Mouse (Mus musculus) kidney, embryonic 16.5 days (tissue): ENCODE data around the gene Rps10. TPM values are rescaled to one million over a fixed set of nuclear protein-coding genes. Genes with fewer than 3 reads are reported as not detected.

ENCODE experiments used
- ATAC-seq: fragments of 200-750 bp; cut with Nextera tagmentation; 2 replicates; pipeline ENCODE4 v1.8.0; 2017; ENCODE audit warnings: moderate TSS enrichment; ENCODE audit not compliant: low FRiP score, low TSS enrichment
- H3K27ac ChIP-seq: fragments of 300-500 bp; sonication (generic); 2 replicates; pipeline ENCODE4 v1.5.1; 2014; ENCODE audit warnings: low read length
- H3K27me3 ChIP-seq: fragments of 300-500 bp; sonication (generic); 2 replicates; pipeline ENCODE4 v1.6.1; 2014; ENCODE audit warnings: low read length, control low read depth, mixed read lengths; ENCODE audit not compliant: insufficient read depth
- H3K36me3 ChIP-seq: fragments of 300-500 bp; sonication (generic); 2 replicates; pipeline ENCODE4 v1.6.1; 2014; ENCODE audit warnings: low read length, control low read depth, mixed read lengths; ENCODE audit not compliant: insufficient read depth
- H3K4me1 ChIP-seq: fragments of 300-500 bp; sonication (generic); 2 replicates; pipeline ENCODE4 v1.6.1; 2014; ENCODE audit warnings: low read length, control low read depth, mixed read lengths; ENCODE audit not compliant: insufficient read depth
- H3K4me2 ChIP-seq: fragments of 300-500 bp; sonication (generic); replicated peaks from 2 replicates; pipeline ENCODE4 v1.6.1; 2014; ENCODE audit warnings: low read depth, low read length
- H3K4me3 ChIP-seq: fragments of 300-500 bp; sonication (generic); 2 replicates; pipeline ENCODE4 v1.5.1; 2014; ENCODE audit warnings: mild to moderate bottlenecking, low read length
- H3K9ac ChIP-seq: fragments of 300-500 bp; sonication (generic); replicated peaks from 2 replicates; pipeline ENCODE4 v1.6.1; 2014; ENCODE audit warnings: low read length
- H3K9me3 ChIP-seq: fragments of 300-500 bp; sonication (generic); 2 replicates; pipeline ENCODE4 v1.6.1; 2016; ENCODE audit warnings: low read length, control low read depth
- WGBS: fragments of 180-500 bp; shearing (Covaris S2); extraction: QIAGEN DNeasy Blood & Tissue Kit; methylation state at CpG from one replicate; pipeline ENCODE4 v1.1.7; 2014; 5-methylcytosine and 5-hydroxymethylcytosine counted together
- polyA plus RNA-seq: library from polyadenylated mRNA; unstranded; fragments of >200 nt; fragmentation: Nextera tagmentation; extraction: Ambion mirVana; gene quantifications from 2 replicates; pipeline ENCODE4 v1.2.1, GENCODE M21; 2015

Gene Rps10
- polyA plus RNA-seq, 1 experiment from 2014 or later: 825 TPM

GRCm38 (mm10) chr17:27600869-27601268 lies 35.6 kb downstream of the Rps10 start:
- H3K4me1 ChIP-seq: peaks cover 43% of the 10 kb centered on the region
- no peak overlapping the region for H3K27ac ChIP-seq
- peaks cover 12% of the 10 kb centered on the region; the same call in 1 of the 2 replicates for H3K36me3 ChIP-seq
- H3K4me2 ChIP-seq: no peak overlapping the region
- no peaks in the 10 kb centered on the region for H3K9me3 ChIP-seq
- no peaks in the 10 kb centered on the region for H3K27me3 ChIP-seq
- H3K9ac ChIP-seq: no peak overlapping the region
- no peak for ATAC-seq
- H3K4me3 ChIP-seq: no peak overlapping the region
- 75% methylated on average over 5 of the region's 5 CpGs for WGBS

GRCm38 (mm10) chr17:27600286-27600685 lies 36.2 kb downstream of the Rps10 start:
- no peaks in the 10 kb centered on the region for H3K9me3 ChIP-seq
- WGBS: 78% methylated on average over 3 of the region's 3 CpGs
- H3K4me3 ChIP-seq: no peak overlapping the region
- no peak for ATAC-seq
- H3K36me3 ChIP-seq: peaks cover 12% of the 10 kb centered on the region; the same call in 1 of the 2 replicates
- no peaks in the 10 kb centered on the region for H3K27me3 ChIP-seq
- peaks cover 46% of the 10 kb centered on the region for H3K4me1 ChIP-seq
- no peak overlapping the region for H3K4me2 ChIP-seq
- no peak overlapping the region for H3K27ac ChIP-seq
- no peak overlapping the region for H3K9ac ChIP-seq

- no peak overlapping the region for H3K9ac ChIP-seq
- peaks cover 28% of the 10 kb centered on the region for H3K36me3 ChIP-seq
- 49% methylated on average over 21 of the region's 21 CpGs for WGBS
- peak overlapping the region; percentile 7; the same call in 1 of the 2 replicates for H3K27ac ChIP-seq
- no peaks in the 10 kb centered on the region for H3K9me3 ChIP-seq
- H3K27me3 ChIP-seq: no peaks in the 10 kb centered on the region
- H3K4me1 ChIP-seq: peaks cover 33% of the 10 kb centered on the region
- H3K4me3 ChIP-seq: no peak overlapping the region
- H3K4me2 ChIP-seq: no peak overlapping the region
- ATAC-seq: peak; percentile 68
These were observed 39.9 kb downstream of the Rps10 start for GRCm38 (mm10) chr17:27596376-27597190.

- H3K4me1 ChIP-seq: peaks cover 25% of the 10 kb centered on the region
- H3K9me3 ChIP-seq: no peaks in the 10 kb centered on the region
- H3K36me3 ChIP-seq: peaks cover 28% of the 10 kb centered on the region
- H3K4me3 ChIP-seq: no peak overlapping the region
- H3K27me3 ChIP-seq: no peaks in the 10 kb centered on the region
- H3K9ac ChIP-seq: no peak overlapping the region
- WGBS: 75% methylated on average over 15 of the region's 15 CpGs
- peak overlapping the region; percentile 13 for H3K27ac ChIP-seq
- no peak for ATAC-seq
- H3K4me2 ChIP-seq: no peak overlapping the region
These were observed 40.7 kb downstream of the Rps10 start for GRCm38 (mm10) chr17:27595659-27596375.

- H3K36me3 ChIP-seq: peaks cover 28% of the 10 kb centered on the region
- peaks cover 29% of the 10 kb centered on the region for H3K4me1 ChIP-seq
- no peak overlapping the region for H3K27ac ChIP-seq
- H3K4me3 ChIP-seq: no peak overlapping the region
- H3K27me3 ChIP-seq: no peaks in the 10 kb centered on the region
- H3K9me3 ChIP-seq: no peaks in the 10 kb centered on the region
- WGBS: 96% methylated on average over 7 of the region's 7 CpGs
- ATAC-seq: no peak
- no peak overlapping the region for H3K9ac ChIP-seq
- H3K4me2 ChIP-seq: no peak overlapping the region
These were observed 43.9 kb downstream of the Rps10 start for GRCm38 (mm10) chr17:27592565-27592910.

- no peak for ATAC-seq
- Histone ChIP-seq H3K27ac (no peak overlapping the region), H3K4me1 (peaks cover 29% of the 10 kb centered on the region), H3K4me2 (no peak overlapping the region), H3K27me3 (no peaks in the 10 kb centered on the region), H3K36me3 (peaks cover 28% of the 10 kb centered on the region), H3K9ac (no peak overlapping the region), H3K9me3 (no peaks in the 10 kb centered on the region), H3K4me3 (no peak overlapping the region)
- 86% methylated on average over 12 of the region's 12 CpGs for WGBS
These were observed 44.5 kb downstream of the Rps10 start for GRCm38 (mm10) chr17:27591826-27592564.

- Histone ChIP-seq H3K36me3 (peaks cover 7% of the 10 kb centered on the region), H3K4me1 (peaks cover 20% of the 10 kb centered on the region), H3K9me3 (no peaks in the 10 kb centered on the region), H3K4me3 (no peak overlapping the region), H3K4me2 (no peak overlapping the region), H3K27me3 (no peaks in the 10 kb centered on the region), H3K9ac (no peak overlapping the region; the same call in 1 of the 2 replicates), H3K27ac (no peak overlapping the region)
- ATAC-seq: no peak
- 70% methylated on average over 8 of the region's 8 CpGs for WGBS
These were observed 48.2 kb downstream of the Rps10 start for GRCm38 (mm10) chr17:27588231-27588630.

GRCm38 (mm10) chr17:27587252-27587651 lies 49.2 kb downstream of the Rps10 start:
- no peak overlapping the region for H3K9ac ChIP-seq
- peaks cover 8% of the 10 kb centered on the region for H3K36me3 ChIP-seq
- H3K27me3 ChIP-seq: no peaks in the 10 kb centered on the region
- H3K27ac ChIP-seq: no peak overlapping the region
- ATAC-seq: peak; percentile 56
- H3K9me3 ChIP-seq: no peaks in the 10 kb centered on the region
- no peak overlapping the region for H3K4me3 ChIP-seq
- H3K4me2 ChIP-seq: no peak overlapping the region
- 76% methylated on average over 12 of the region's 12 CpGs for WGBS
- H3K4me1 ChIP-seq: peaks cover 20% of the 10 kb centered on the region

- no peak overlapping the region for H3K27ac ChIP-seq
- no peaks in the 10 kb centered on the region for H3K9me3 ChIP-seq
- H3K36me3 ChIP-seq: peaks cover 14% of the 10 kb centered on the region
- no peak overlapping the region for H3K4me2 ChIP-seq
- no peak for ATAC-seq
- WGBS: 53% methylated on average over 9 of the region's 9 CpGs
- H3K4me1 ChIP-seq: peaks cover 20% of the 10 kb centered on the region
- no peaks in the 10 kb centered on the region for H3K27me3 ChIP-seq
- H3K4me3 ChIP-seq: no peak overlapping the region
- no peak overlapping the region for H3K9ac ChIP-seq
These were observed 49.8 kb downstream of the Rps10 start for GRCm38 (mm10) chr17:27586661-27587060.
